Mouse (Mus musculus): ENCODE data around the gene Sp3.
"Not testable (repeated sequence)": the region's sequence is repeated elsewhere in the genome, so short reads cannot be mapped to it uniquely, and the experiment has no call there.

Gene Sp3

GRCm38 (mm10) chr2:72980337-72981074, at the start of gene Sp3:
Gene Sp3, minus strand, starts transcription at chr2:72980446.
- peak; percentile 99 for DNase-seq

- DNase-seq = no peak
These were observed 49.6 kb upstream of the Sp3 start for GRCm38 (mm10) chr2:73029846-73030245.

- no peak for DNase-seq
These were observed 47.8 kb upstream of the Sp3 start for GRCm38 (mm10) chr2:73028019-73028418.

- no peak for DNase-seq
These were observed 46.9 kb upstream of the Sp3 start for GRCm38 (mm10) chr2:73027126-73027525.

- DNase-seq = no peak
These were observed 43.6 kb upstream of the Sp3 start for GRCm38 (mm10) chr2:73023803-73024202.

- DNase-seq = no peak
These were observed 40.8 kb upstream of the Sp3 start for GRCm38 (mm10) chr2:73021046-73021445.

- peak; percentile 65 for DNase-seq
These were observed 39.3 kb upstream of the Sp3 start for GRCm38 (mm10) chr2:73019371-73020146.

GRCm38 (mm10) chr2:73014063-73014462, 33.8 kb upstream of the Sp3 start:
- not testable (repeated sequence) for DNase-seq

GRCm38 (mm10) chr2:73012636-73013035, 32.4 kb upstream of the Sp3 start:
- DNase-seq = no peak

- no peak for DNase-seq
These were observed 27.2 kb upstream of the Sp3 start for GRCm38 (mm10) chr2:73007472-73007871.

- DNase-seq = no peak
These were observed 25.6 kb upstream of the Sp3 start for GRCm38 (mm10) chr2:73005611-73006515.

GRCm38 (mm10) chr2:73003751-73004717, 23.8 kb upstream of the Sp3 start:
- peak; percentile 40 for DNase-seq

GRCm38 (mm10) chr2:73003049-73003448, 22.8 kb upstream of the Sp3 start:
- DNase-seq = no peak

GRCm38 (mm10) chr2:73002451-73002850, 22.2 kb upstream of the Sp3 start:
- no peak for DNase-seq

- no peak for DNase-seq
These were observed 21.7 kb upstream of the Sp3 start for GRCm38 (mm10) chr2:73001994-73002393.

GRCm38 (mm10) chr2:73000194-73000593, 19.9 kb upstream of the Sp3 start:
- DNase-seq = no peak

- DNase-seq = no peak
These were observed 17.3 kb upstream of the Sp3 start for GRCm38 (mm10) chr2:72997586-72997985.

GRCm38 (mm10) chr2:72996808-72997378, 16.6 kb upstream of the Sp3 start:
- DNase-seq = peak; percentile 72

GRCm38 (mm10) chr2:72995346-72996097, 15.3 kb upstream of the Sp3 start:
- peak; percentile 87 for DNase-seq

- DNase-seq = no peak
These were observed 13.9 kb upstream of the Sp3 start for GRCm38 (mm10) chr2:72994165-72994564.

GRCm38 (mm10) chr2:72992497-72992896, 12.3 kb upstream of the Sp3 start:
- no peak for DNase-seq
